Mouse (Mus musculus): ENCODE results near the gene Vmn2r56. TPM values are rescaled to one million over a fixed set of nuclear protein-coding genes. Genes with fewer than 3 reads are reported as not detected.
"Not testable (repeated sequence)": the region's sequence is repeated elsewhere in the genome, so short reads cannot be mapped to it uniquely, and the experiment has no call there.

Vmn2r56 gene
- polyA plus RNA-seq (2015; fragmentation: Nextera tagmentation; extraction: Ambion mirVana) = 0.03 TPM in 1 of 2 replicates, not detected in the other

DNA sequence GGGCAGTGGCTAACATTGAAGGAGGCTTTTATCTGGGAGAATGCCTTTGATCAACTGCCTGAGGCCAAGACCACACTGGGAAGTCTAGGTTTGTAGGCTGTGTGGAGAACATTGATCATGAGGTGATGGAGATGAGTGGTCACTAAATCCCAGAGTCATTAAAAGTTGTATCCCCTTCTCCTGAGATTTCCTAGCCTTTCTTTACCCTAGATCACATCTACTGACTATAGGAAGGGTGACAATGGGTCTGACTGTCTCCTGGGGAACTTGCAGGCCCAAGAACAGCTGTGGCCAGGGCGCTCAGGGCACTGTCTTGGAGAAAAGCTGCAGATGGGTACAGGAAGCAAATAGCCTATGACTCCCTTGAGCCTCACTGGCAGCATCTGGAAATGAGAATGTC is at the start of gene Vmn2r56:
Gene Vmn2r56, minus strand, starts transcription at position 101 of the 400 bp plus-strand sequence.
- no peak for ATAC-seq (replicated peaks)
- 43% methylated on average over 1 of the region's 1 CpGs for WGBS
- no peak within 1 kb of the TSS for H3K27ac ChIP-seq (replicated peaks)
- H3K4me3 ChIP-seq = no peak within 1 kb of the TSS
- H3K4me1 ChIP-seq = no peaks in the 10 kb centered on the region
- H3K9me3 ChIP-seq = no peaks in the 10 kb centered on the region; the same call in 1 of the 2 replicates
- H3K4me2 ChIP-seq (replicated peaks) = no peak within 1 kb of the TSS
- no peaks in the 10 kb centered on the region for H3K27me3 ChIP-seq
- no peak within 1 kb of the TSS for H3K9ac ChIP-seq (replicated peaks)
- H3K36me3 ChIP-seq = no peaks in the 10 kb centered on the region

- H3K9ac ChIP-seq (replicated peaks) = peak overlapping the region; percentile 77
- peak overlapping the region; percentile 77 for H3K4me3 ChIP-seq
- peak overlapping the region; percentile 97 for H3K4me2 ChIP-seq (replicated peaks)
- H3K36me3 ChIP-seq = peaks cover 2% of the 10 kb centered on the region; the same call in 1 of the 2 replicates
- peak; percentile 95 for ATAC-seq (replicated peaks)
- H3K4me1 ChIP-seq = peaks cover 14% of the 10 kb centered on the region
- no peaks in the 10 kb centered on the region for H3K9me3 ChIP-seq
- peak overlapping the region; percentile 66 for H3K27ac ChIP-seq (replicated peaks)
- under 1% methylated on average over 57 of the region's 57 CpGs for WGBS
- peaks cover 2% of the 10 kb centered on the region; the same call in 1 of the 2 replicates for H3K27me3 ChIP-seq
These were observed 45.5 kb upstream of the Vmn2r56 start for GRCm38 (mm10) chr7:12780151-12780830.

DNA sequence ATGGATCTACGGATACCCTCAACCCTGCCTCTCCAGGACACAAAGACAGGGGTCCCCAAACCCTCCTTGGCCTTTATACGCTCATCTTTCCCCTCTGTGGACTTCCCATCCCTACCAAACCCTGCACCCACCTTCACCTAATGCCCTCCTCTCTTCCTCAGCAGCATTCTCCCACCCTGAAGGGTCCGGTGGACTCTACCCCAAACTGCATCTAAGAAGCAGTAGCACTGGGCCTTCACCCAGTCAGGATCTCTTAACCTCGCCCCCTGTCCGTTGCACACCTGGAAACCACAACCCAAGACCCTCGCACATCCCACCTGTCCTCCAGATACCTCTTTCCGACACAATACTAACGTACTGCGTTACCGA is 45.0 kb upstream of the Vmn2r56 start:
- 15% methylated on average over 10 of the region's 10 CpGs for WGBS
- Histone ChIP-seq H3K4me3 (peak overlapping the region; percentile 77), H3K4me2 (replicated peaks) (peak overlapping the region; percentile 97), H3K36me3 (peaks cover 7% of the 10 kb centered on the region), H3K27me3 (no peaks in the 10 kb centered on the region), H3K9ac (replicated peaks) (peak overlapping the region; percentile 77), H3K27ac (replicated peaks) (no peak overlapping the region; the same call in 1 of the 2 replicates), H3K9me3 (no peaks in the 10 kb centered on the region), H3K4me1 (peaks cover 14% of the 10 kb centered on the region)
- ATAC-seq (replicated peaks) = no peak; the same call in 1 of the 2 replicates

DNA sequence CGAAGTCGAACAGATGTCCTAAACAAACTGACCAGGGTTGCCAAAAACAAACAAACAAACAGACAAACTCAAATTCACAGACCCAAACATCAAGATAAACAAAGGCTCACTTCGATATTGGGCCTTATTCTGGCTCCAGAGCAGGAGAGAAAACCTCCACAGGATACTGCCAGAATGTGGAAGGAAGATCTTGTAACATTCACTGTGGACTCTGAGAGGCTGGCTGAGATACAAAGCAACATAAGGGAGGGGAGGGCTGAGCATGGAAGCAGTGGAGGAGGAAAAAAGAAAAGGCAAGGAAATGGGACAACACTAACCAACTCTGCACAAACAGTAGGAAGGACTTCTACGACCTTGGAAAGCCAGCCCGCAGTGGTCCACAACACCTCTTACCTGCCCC is 44.3 kb upstream of the Vmn2r56 start:
- ATAC-seq (replicated peaks) = no peak
- Histone ChIP-seq H3K27me3 (no peaks in the 10 kb centered on the region), H3K4me2 (replicated peaks) (peak overlapping the region; percentile 97), H3K27ac (replicated peaks) (no peak overlapping the region), H3K4me1 (peaks cover 14% of the 10 kb centered on the region), H3K4me3 (peak overlapping the region; percentile 77), H3K36me3 (peaks cover 14% of the 10 kb centered on the region), H3K9me3 (no peaks in the 10 kb centered on the region), H3K9ac (replicated peaks) (peak overlapping the region; percentile 77; the same call in 1 of the 2 replicates)
- WGBS = 77% methylated on average over 5 of the region's 5 CpGs

- no peak overlapping the region for H3K4me2 ChIP-seq (replicated peaks)
- H3K9ac ChIP-seq (replicated peaks) = no peak overlapping the region
- no peaks in the 10 kb centered on the region for H3K9me3 ChIP-seq
- peaks cover 56% of the 10 kb centered on the region for H3K36me3 ChIP-seq
- H3K27me3 ChIP-seq = no peaks in the 10 kb centered on the region
- peak; percentile 61 for ATAC-seq (replicated peaks)
- H3K4me3 ChIP-seq = no peak overlapping the region
- peaks cover 7% of the 10 kb centered on the region for H3K4me1 ChIP-seq
- H3K27ac ChIP-seq (replicated peaks) = no peak overlapping the region
- 88% methylated on average over 1 of the region's 1 CpGs for WGBS
These were observed 39.8 kb upstream of the Vmn2r56 start for GRCm38 (mm10) chr7:12774606-12775005.

GRCm38 (mm10) chr7:12774111-12774510 is 39.3 kb upstream of the Vmn2r56 start:
- Histone ChIP-seq H3K27ac (replicated peaks) (no peak overlapping the region), H3K27me3 (no peaks in the 10 kb centered on the region), H3K36me3 (peaks cover 61% of the 10 kb centered on the region), H3K4me1 (peaks cover 2% of the 10 kb centered on the region), H3K9ac (replicated peaks) (no peak overlapping the region), H3K9me3 (no peaks in the 10 kb centered on the region), H3K4me3 (no peak overlapping the region), H3K4me2 (replicated peaks) (no peak overlapping the region)
- 74% methylated on average over 9 of the region's 9 CpGs for WGBS
- ATAC-seq (replicated peaks) = peak; percentile 29; the same call in 1 of the 2 replicates

DNA sequence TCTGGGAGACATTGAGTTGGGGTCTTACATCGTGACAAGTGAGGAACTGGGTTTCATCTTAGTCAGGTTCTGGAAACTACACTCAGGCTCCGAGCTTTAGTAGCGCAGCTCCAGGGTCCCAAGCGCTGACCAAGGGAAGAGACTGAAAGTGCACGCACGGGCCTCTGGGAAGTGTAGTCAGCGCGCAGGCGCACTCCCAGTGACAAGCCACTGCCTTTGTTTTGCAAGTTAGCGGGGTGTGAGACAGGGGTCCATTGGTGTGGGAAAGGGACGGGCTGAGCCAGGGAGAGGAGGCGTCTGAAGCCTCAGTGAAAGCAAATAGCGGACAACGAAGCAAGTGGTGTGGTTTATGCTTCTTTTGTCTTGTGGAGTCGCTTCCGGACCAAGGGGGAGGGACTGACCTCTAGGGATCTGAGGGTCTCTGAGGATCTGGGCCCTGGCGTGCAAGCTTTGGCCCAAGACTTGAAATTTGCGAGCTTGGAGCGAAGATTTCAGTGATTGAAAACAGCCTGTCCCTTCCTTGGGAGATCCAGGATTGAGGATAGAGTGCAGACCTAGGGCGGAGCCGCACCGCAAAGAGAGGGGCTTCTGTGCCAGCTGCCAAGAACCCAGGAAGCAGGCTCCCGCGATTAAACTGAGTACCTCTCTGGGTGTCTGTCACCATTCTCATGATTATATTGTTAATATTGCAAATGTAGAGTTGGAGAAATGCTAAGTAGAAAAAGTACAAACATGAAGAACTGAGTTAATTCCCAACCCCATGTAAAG is 14.8 kb upstream of the Vmn2r56 start:
- no peaks in the 10 kb centered on the region for H3K9me3 ChIP-seq
- whole genome bisulfite sequencing = 75% methylated on average over 24 of the region's 24 CpGs
- peak overlapping the region; percentile 18 for H3K4me2 ChIP-seq (replicated peaks)
- no peak overlapping the region for H3K4me3 ChIP-seq
- no peaks in the 10 kb centered on the region for H3K27me3 ChIP-seq
- no peak overlapping the region for H3K27ac ChIP-seq (replicated peaks)
- H3K4me1 ChIP-seq = no peaks in the 10 kb centered on the region
- ATAC-seq (replicated peaks) = peak; percentile 72
- H3K36me3 ChIP-seq = no peaks in the 10 kb centered on the region
- H3K9ac ChIP-seq (replicated peaks) = no peak overlapping the region

GRCm38 (mm10) chr7:12684903-12685302 is 49.9 kb downstream of the Vmn2r56 start, which contains the start of gene Vmn2r55:
Vmn2r55 (minus strand) TSS chr7:12685003.
- not testable (repeated sequence) for H3K9ac ChIP-seq (replicated peaks); H3K4me1 ChIP-seq; ATAC-seq (replicated peaks); H3K27me3 ChIP-seq; H3K36me3 ChIP-seq; H3K27ac ChIP-seq (replicated peaks); H3K4me3 ChIP-seq; H3K9me3 ChIP-seq; H3K4me2 ChIP-seq (replicated peaks)
- WGBS = 92% methylated on average over 3 of the region's 3 CpGs

DNA sequence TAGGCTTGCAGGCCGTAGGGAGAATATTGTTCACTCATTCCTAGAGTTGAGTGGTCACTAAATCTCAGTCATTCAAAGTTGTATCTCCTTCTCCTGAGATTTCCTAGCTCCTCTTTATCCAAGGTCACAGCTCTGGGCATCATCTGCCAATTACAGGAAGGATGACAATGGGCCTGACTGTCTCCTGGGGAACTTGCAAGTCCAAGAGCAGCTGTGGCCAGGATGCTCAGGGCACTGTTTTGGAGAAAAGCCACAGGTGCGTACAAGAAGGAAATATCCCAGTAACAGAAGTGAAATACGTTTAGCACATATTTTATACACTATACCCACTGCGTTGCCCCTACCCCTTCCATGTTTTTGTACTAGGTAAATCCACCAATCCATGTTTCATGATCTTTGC is 94.6 kb downstream of the Vmn2r56 start, which contains the start of gene Vmn2r54:
Gene Vmn2r54, minus strand, starts transcription at position 101 of the 400 bp plus-strand sequence.
- H3K9ac ChIP-seq (replicated peaks); H3K9me3 ChIP-seq; H3K4me3 ChIP-seq; H3K27me3 ChIP-seq; ATAC-seq (replicated peaks); H3K27ac ChIP-seq (replicated peaks); H3K36me3 ChIP-seq; H3K4me1 ChIP-seq; H3K4me2 ChIP-seq (replicated peaks): not testable (repeated sequence)
- 79% methylated on average over 3 of the region's 4 CpGs for WGBS

Other genes starting within 250 kb of the Vmn2r56 start
- not detected in 2 replicates for gene 2900092C05Rik, start 222.5 kb downstream of the Vmn2r56 start, polyA plus RNA-seq (2015; fragmentation: Nextera tagmentation; extraction: Ambion mirVana)
- gene Vmn2r53, start 126.2 kb downstream of the Vmn2r56 start, polyA plus RNA-seq (2015; fragmentation: Nextera tagmentation; extraction: Ambion mirVana) = 0.01 TPM in 1 of 2 replicates, not detected in the other
- not detected in 2 replicates for gene Vmn2r54, start 94.7 kb downstream of the Vmn2r56 start, polyA plus RNA-seq (2015; fragmentation: Nextera tagmentation; extraction: Ambion mirVana)
- gene Vmn2r55, start 50.0 kb downstream of the Vmn2r56 start, polyA plus RNA-seq (2015; fragmentation: Nextera tagmentation; extraction: Ambion mirVana) = not detected in 2 replicates
- gene Zscan18, start 68.6 kb upstream of the Vmn2r56 start, polyA plus RNA-seq (2015; fragmentation: Nextera tagmentation; extraction: Ambion mirVana) = 21.3 and 22.7 TPM in 2 replicates
- gene Zfp329, start 83.9 kb upstream of the Vmn2r56 start, polyA plus RNA-seq (2015; fragmentation: Nextera tagmentation; extraction: Ambion mirVana) = 28.9 and 30.2 TPM in 2 replicates
- 40.2 and 44.1 TPM in 2 replicates for gene Zfp110, start 99.8 kb upstream of the Vmn2r56 start, polyA plus RNA-seq (2015; fragmentation: Nextera tagmentation; extraction: Ambion mirVana)
- gene Zfp128, start 146.2 kb upstream of the Vmn2r56 start, polyA plus RNA-seq (2015; fragmentation: Nextera tagmentation; extraction: Ambion mirVana) = 8.0 and 8.8 TPM in 2 replicates
- 13.8 TPM in 2 replicates for gene Zscan22, start 162.8 kb upstream of the Vmn2r56 start, polyA plus RNA-seq (2015; fragmentation: Nextera tagmentation; extraction: Ambion mirVana)
- 659 and 698 TPM in 2 replicates for gene Rps5, start 187.3 kb upstream of the Vmn2r56 start, polyA plus RNA-seq (2015; fragmentation: Nextera tagmentation; extraction: Ambion mirVana)
- gene Rnf225, start 192.4 kb upstream of the Vmn2r56 start, polyA plus RNA-seq (2015; fragmentation: Nextera tagmentation; extraction: Ambion mirVana) = 0.61 and 0.84 TPM in 2 replicates
- gene Zfp324, start 230.8 kb upstream of the Vmn2r56 start, polyA plus RNA-seq (2015; fragmentation: Nextera tagmentation; extraction: Ambion mirVana) = 15.9 TPM in 2 replicates
- gene Zfp446, start 242.8 kb upstream of the Vmn2r56 start, polyA plus RNA-seq (2015; fragmentation: Nextera tagmentation; extraction: Ambion mirVana) = 11.7 and 12.5 TPM in 2 replicates